Mouse (Mus musculus) heart, embryonic 11.5 days (tissue): ENCODE measurements around the gene Jarid2. TPM values are rescaled to one million over a fixed set of nuclear protein-coding genes. Genes with fewer than 3 reads are reported as not detected.

ENCODE experiments used
- ATAC-seq: fragments of 200-750 bp; cut with Nextera tagmentation; replicated peaks from 2 replicates; pipeline ENCODE4 v1.8.0; 2017; ENCODE audit warnings: moderate library complexity; ENCODE audit not compliant: insufficient number of reproducible peaks, low FRiP score, low TSS enrichment
- H3K27ac ChIP-seq: fragments of 300-500 bp; sonication (generic); 2 replicates; pipeline ENCODE4 v1.5.1; 2014; ENCODE audit warnings: mild to moderate bottlenecking, low read depth, low read length
- H3K27me3 ChIP-seq: fragments of 300-500 bp; sonication (generic); 2 replicates; pipeline ENCODE4 v1.6.1; 2014; ENCODE audit warnings: mild to moderate bottlenecking, low read length, mixed read lengths; ENCODE audit not compliant: control insufficient read depth, insufficient read depth
- H3K36me3 ChIP-seq: fragments of 300-500 bp; sonication (generic); 2 replicates; pipeline ENCODE4 v1.6.1; 2014; ENCODE audit warnings: mild to moderate bottlenecking, low read length, moderate library complexity, mixed read lengths; ENCODE audit not compliant: control insufficient read depth, insufficient read depth
- H3K4me1 ChIP-seq: fragments of 300-500 bp; sonication (generic); 2 replicates; pipeline ENCODE4 v1.6.1; 2014; ENCODE audit warnings: low read length; ENCODE audit not compliant: control insufficient read depth, insufficient read depth
- H3K4me2 ChIP-seq: fragments of 300-500 bp; sonication (generic); 2 replicates; pipeline ENCODE4 v1.6.1; 2014; ENCODE audit warnings: mild to moderate bottlenecking, moderate library complexity
- H3K4me3 ChIP-seq: fragments of 300-500 bp; sonication (generic); 2 replicates; pipeline ENCODE4 v1.5.1; 2014; ENCODE audit warnings: low read depth, low read length
- H3K9ac ChIP-seq: fragments of 300-500 bp; sonication (generic); 2 replicates; pipeline ENCODE4 v1.6.1; 2014; ENCODE audit warnings: mild to moderate bottlenecking, low read depth, low read length, moderate library complexity
- H3K9me3 ChIP-seq: fragments of 300-500 bp; sonication (generic); replicated peaks from 2 replicates; pipeline ENCODE4 v1.6.1; 2016; ENCODE audit warnings: low read length; ENCODE audit not compliant: control insufficient read depth
- WGBS: fragments of 180-500 bp; shearing (Covaris S2); extraction: QIAGEN DNeasy Blood & Tissue Kit; methylation state at CpG from one replicate; pipeline ENCODE4 v1.1.7; 2014; ENCODE audit not compliant: insufficient replicate concordance; 5-methylcytosine and 5-hydroxymethylcytosine counted together
- polyA plus RNA-seq: library from polyadenylated mRNA; unstranded; fragments of >200 nt; fragmentation: Nextera tagmentation; extraction: Ambion mirVana; gene quantifications from 2 replicates; pipeline ENCODE4 v1.2.1, GENCODE M21; 2014

Jarid2 gene
- polyA plus RNA-seq, 1 experiment from 2014 or later = 22.4 TPM

DNA sequence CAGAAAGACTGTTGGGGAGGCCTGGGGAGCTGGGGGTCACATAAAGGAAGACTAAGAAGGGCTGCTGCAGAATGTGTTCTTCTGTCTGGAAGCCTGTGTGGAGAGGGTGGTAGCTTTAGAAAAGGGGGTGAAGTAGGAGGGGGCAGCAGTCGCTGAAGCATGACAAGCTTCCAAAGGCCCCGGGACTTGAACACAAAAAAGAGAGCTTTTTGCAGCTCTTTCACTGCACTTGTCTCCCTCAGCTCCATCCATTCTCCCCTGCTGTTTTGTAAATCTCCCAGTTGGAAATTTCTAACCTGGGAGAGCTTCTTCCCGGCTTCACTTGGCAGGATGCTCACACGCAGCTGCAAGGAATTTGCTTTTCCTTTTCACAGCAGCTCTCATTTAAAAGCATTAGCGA lies 26.2 kb downstream of the Jarid2 start:
- no peak overlapping the region for H3K4me2 ChIP-seq
- no peak overlapping the region for H3K27ac ChIP-seq
- WGBS = 34% methylated on average over 5 of the region's 5 CpGs
- no peak overlapping the region for H3K4me3 ChIP-seq
- no peaks in the 10 kb centered on the region for H3K27me3 ChIP-seq
- ATAC-seq = no peak
- no peaks in the 10 kb centered on the region for H3K36me3 ChIP-seq
- H3K4me1 ChIP-seq = peaks cover 6% of the 10 kb centered on the region; the same call in 1 of the 2 replicates
- no peak overlapping the region for H3K9ac ChIP-seq
- H3K9me3 ChIP-seq = no peaks in the 10 kb centered on the region

DNA sequence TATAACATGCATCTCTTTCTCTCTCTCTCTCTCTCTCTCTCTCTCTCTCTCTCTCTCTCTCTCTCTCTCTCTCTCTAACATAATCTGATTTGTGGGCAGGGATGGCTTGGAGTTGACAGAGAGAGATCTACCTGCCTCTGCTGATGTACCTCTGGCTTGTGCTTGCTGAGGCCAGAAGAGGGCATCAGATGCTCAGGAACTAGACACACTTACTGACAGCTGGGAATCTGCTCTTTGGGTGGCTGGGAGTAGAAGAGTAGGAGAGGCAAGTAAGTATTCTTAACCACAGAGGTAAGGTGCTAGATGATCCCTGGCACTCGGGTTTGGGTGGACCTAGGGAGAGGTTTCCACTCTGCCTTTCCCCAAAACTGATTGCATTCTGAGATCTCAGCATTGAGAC lies 29.5 kb downstream of the Jarid2 start:
- H3K36me3 ChIP-seq = no peaks in the 10 kb centered on the region
- no peak for ATAC-seq
- WGBS = 60% methylated on average over 1 of the region's 1 CpGs
- H3K4me3 ChIP-seq = no peak overlapping the region
- no peak overlapping the region for H3K27ac ChIP-seq
- no peaks in the 10 kb centered on the region for H3K9me3 ChIP-seq
- no peaks in the 10 kb centered on the region for H3K27me3 ChIP-seq
- H3K4me2 ChIP-seq = no peak overlapping the region
- no peak overlapping the region for H3K9ac ChIP-seq
- peaks cover 12% of the 10 kb centered on the region for H3K4me1 ChIP-seq

DNA sequence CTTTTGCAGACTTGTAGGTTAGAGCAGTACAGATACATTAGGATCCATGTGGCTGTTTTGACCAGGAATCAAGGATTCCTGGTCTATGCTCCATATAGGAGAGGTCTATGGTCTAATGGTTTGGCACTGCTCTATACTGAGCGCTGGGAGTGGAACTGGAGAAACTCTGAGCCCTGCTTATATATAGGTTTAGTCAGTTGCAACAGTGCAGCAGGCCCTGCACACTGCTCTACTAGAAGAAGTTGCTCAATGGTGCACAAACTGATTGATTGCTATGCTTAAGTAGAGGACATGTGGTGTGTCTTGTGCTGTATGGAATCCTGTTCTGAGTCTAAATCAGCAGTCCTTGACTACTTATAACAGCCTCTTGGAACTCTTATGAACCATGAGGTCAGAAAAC lies 31.5 kb downstream of the Jarid2 start:
- Histone ChIP-seq H3K27ac (no peak overlapping the region), H3K4me2 (no peak overlapping the region), H3K9me3 (no peaks in the 10 kb centered on the region), H3K4me1 (peaks cover 10% of the 10 kb centered on the region), H3K9ac (no peak overlapping the region), H3K36me3 (no peaks in the 10 kb centered on the region), H3K27me3 (no peaks in the 10 kb centered on the region), H3K4me3 (no peak overlapping the region)
- no peak for ATAC-seq
- 93% methylated on average over 1 of the region's 1 CpGs for WGBS

DNA sequence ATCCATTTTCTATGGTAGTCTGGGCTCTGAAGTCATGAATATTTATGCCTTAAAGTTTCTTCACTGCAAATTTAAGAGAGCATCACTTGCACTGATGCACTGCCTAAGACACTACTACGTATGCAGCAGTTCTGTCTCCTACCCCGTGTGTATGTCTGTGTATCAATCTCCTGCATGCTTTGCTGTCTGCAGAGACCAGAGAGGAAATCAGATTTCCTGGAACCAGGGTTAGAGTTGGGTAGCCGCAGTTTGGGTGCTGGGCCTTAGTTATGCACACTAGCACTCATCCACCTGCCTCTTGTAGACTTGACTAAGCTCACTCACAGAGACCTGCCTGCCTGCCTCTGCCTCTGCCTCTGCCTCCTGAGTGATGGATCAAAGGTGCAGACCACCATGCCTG lies 33.8 kb downstream of the Jarid2 start:
- ATAC-seq = no peak
- Histone ChIP-seq H3K27me3 (no peaks in the 10 kb centered on the region), H3K4me2 (no peak overlapping the region), H3K9me3 (no peaks in the 10 kb centered on the region), H3K4me3 (no peak overlapping the region), H3K9ac (no peak overlapping the region), H3K36me3 (no peaks in the 10 kb centered on the region), H3K27ac (no peak overlapping the region), H3K4me1 (peaks cover 12% of the 10 kb centered on the region)
- 64% methylated on average over 3 of the region's 3 CpGs for WGBS

DNA sequence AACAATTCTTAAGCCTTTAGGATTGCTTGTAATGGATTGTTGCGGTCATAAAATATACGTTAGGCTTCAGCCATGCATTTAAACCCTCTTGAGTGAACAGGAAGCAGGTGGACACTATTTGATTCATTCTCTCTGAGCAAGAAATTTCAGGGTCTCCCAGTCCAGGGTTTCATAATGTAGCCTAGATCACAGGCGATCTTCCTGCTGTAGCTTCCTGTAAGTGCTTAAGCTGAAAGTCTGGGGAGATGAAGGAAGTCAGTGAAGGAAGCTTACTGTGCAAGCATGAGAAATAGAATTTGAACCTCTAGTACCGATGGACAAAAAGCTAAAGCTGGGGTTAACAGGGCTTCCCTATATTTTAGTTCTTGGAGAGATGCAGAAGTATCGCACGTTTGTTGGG lies 38.5 kb downstream of the Jarid2 start:
- 85% methylated on average over 6 of the region's 6 CpGs for WGBS

DNA sequence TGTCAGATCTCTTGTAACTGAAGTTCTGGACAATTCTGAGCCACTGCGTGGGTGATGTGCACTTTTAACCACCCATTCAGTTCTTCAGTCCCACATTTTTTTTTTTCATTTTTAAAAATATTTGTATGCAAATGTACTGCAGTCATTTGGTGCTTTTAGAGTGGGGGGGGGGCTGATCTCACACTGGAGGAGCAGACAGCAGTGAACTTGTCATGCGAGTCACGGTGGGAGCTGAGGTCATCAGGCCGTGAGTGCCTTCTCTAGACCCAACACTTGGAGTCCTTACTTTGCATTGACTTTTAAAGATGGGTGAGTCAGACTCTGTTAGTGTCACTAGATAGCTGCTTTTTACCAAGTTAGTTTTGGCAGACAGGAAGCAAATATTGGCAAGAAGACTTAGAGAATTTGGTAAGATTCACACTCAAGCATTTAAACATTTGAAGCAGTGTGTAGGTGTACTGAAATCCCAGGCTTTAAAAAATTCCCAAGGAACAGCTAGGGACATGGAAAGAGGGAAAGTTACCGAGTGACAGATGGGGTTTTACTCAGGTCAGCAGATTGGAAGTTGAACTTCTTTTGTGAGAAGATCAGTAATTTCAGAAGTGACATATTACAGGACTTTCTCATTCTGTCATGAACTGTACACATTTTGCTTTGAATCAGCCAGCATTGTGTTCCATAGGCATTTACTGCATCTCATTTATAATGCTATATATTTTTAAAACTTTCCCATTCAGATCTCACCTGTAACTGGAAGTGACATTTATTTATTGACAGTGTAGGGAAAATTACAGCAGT lies 41.7 kb downstream of the Jarid2 start:
- H3K36me3 ChIP-seq = no peaks in the 10 kb centered on the region
- no peak overlapping the region for H3K4me2 ChIP-seq
- no peak for ATAC-seq
- no peak overlapping the region for H3K27ac ChIP-seq
- 59% methylated on average over 5 of the region's 5 CpGs for WGBS
- H3K4me3 ChIP-seq = no peak overlapping the region
- H3K9me3 ChIP-seq = no peaks in the 10 kb centered on the region
- no peak overlapping the region for H3K9ac ChIP-seq
- no peaks in the 10 kb centered on the region for H3K27me3 ChIP-seq
- peaks cover 2% of the 10 kb centered on the region; the same call in 1 of the 2 replicates for H3K4me1 ChIP-seq

More for the DNA sequence above, 38.5 kb downstream of the Jarid2 start:
- Histone ChIP-seq H3K4me1 (peaks cover 4% of the 10 kb centered on the region; the same call in 1 of the 2 replicates), H3K9ac (no peak overlapping the region), H3K36me3 (no peaks in the 10 kb centered on the region), H3K4me2 (no peak overlapping the region), H3K27me3 (no peaks in the 10 kb centered on the region), H3K27ac (no peak overlapping the region), H3K9me3 (no peaks in the 10 kb centered on the region), H3K4me3 (no peak overlapping the region)
- no peak for ATAC-seq

DNA sequence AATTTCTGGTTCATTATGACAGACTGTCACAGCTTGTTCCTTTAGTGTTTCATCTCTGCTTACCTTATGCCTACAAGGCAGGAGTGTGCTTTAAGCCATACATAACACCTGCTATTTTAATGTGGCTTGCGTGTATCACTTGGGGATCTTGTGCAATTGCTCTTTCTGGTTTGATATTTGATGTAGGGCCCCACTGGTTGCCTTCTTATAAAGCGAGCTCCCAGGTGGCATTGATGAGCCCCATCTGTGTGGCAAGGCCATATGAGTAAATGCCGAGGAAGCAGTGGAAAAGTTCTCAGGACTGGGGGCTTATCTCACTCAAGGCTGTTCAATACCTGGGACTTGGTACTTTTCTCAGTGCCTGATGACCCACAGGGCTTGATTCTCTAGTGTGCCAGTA lies 43.5 kb downstream of the Jarid2 start:
- Histone ChIP-seq H3K9me3 (no peaks in the 10 kb centered on the region), H3K4me2 (no peak overlapping the region), H3K9ac (no peak overlapping the region), H3K36me3 (no peaks in the 10 kb centered on the region), H3K27me3 (no peaks in the 10 kb centered on the region), H3K27ac (no peak overlapping the region), H3K4me3 (no peak overlapping the region), H3K4me1 (peaks cover under 1% of the 10 kb centered on the region; the same call in 1 of the 2 replicates)
- WGBS = 93% methylated on average over 3 of the region's 3 CpGs
- no peak for ATAC-seq

DNA sequence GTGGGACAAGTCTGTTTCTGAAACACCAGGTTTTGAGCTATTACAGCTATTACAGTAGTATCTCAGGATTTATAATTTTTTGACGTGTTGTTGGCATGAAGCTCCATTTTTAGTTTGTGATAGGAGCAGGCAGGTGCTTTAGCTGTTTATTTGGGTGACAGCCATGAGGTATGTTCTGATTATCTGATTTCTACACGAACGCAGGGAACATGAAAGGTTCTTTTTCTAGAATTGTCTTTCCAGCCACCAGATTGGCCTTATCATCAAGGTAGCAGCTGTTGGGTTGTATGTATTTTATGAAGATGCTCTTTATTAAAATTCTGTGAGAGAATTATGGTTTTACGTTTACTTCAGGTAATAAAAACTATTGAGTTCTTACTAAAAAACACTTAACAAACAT lies 45.1 kb downstream of the Jarid2 start:
- Histone ChIP-seq H3K36me3 (no peaks in the 10 kb centered on the region), H3K4me3 (no peak overlapping the region), H3K9me3 (no peaks in the 10 kb centered on the region), H3K4me2 (no peak overlapping the region), H3K27me3 (no peaks in the 10 kb centered on the region), H3K9ac (no peak overlapping the region), H3K4me1 (no peaks in the 10 kb centered on the region; the same call in 1 of the 2 replicates), H3K27ac (no peak overlapping the region)
- no peak for ATAC-seq
- WGBS = 82% methylated on average over 4 of the region's 4 CpGs

DNA sequence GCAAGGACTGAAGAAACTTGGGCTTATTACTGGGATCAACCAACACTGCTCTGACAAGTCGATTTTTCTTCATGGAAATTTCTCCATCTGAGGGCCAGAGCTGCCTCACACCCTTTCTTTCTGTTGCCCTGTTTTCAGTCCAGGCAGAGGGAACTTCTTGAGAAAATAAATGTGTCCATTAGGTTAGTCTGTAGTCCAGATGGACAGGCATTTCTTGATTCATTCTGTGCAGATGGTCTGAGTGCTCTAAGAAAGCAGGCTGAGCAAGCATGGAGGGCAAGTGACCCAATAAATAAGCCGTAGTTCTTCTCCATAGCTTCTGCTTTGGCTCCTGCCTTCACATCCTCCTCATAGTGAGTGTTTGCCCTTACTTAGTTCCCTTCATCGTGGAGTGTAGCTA lies 46.1 kb downstream of the Jarid2 start:
- Histone ChIP-seq H3K36me3 (no peaks in the 10 kb centered on the region), H3K4me3 (no peak overlapping the region), H3K9me3 (no peaks in the 10 kb centered on the region), H3K4me1 (peaks cover 4% of the 10 kb centered on the region; the same call in 1 of the 2 replicates), H3K27ac (no peak overlapping the region), H3K4me2 (no peak overlapping the region), H3K9ac (no peak overlapping the region), H3K27me3 (no peaks in the 10 kb centered on the region)
- ATAC-seq = no peak
- WGBS = 79% methylated on average over 3 of the region's 3 CpGs
